Mouse (Mus musculus) liver, embryonic 14.5 days (tissue): ENCODE data around the gene Grin2d. TPM values are rescaled to one million over a fixed set of nuclear protein-coding genes. Genes with fewer than 3 reads are reported as not detected.

ENCODE experiments used
- ATAC-seq: fragments of 200-750 bp; cut with Nextera tagmentation; 2 replicates; pipeline ENCODE4 v1.8.0; 2017; ENCODE audit warnings: moderate number of reproducible peaks, mild to moderate bottlenecking, moderate library complexity; ENCODE audit not compliant: insufficient read depth
- DNase-seq, 3 experiments: peaks; one replicate each; pipeline ENCODE4 v3.0.0-alpha.2; 2012 to 2013; ENCODE audit warnings: low read depth in 3 of 3, low spot score in 3 of 3
- H3K27ac ChIP-seq: fragments of 300-500 bp; sonication (generic); 2 replicates; pipeline ENCODE4 v1.5.1; 2014; ENCODE audit warnings: moderate library complexity, mild to moderate bottlenecking, control low read depth, inconsistent platforms
- H3K27me3 ChIP-seq: fragments of 300-500 bp; sonication (generic); 2 replicates; pipeline ENCODE4 v1.6.1; 2014; ENCODE audit warnings: mild to moderate bottlenecking, low read length, moderate library complexity; ENCODE audit not compliant: control insufficient read depth, insufficient read depth
- H3K36me3 ChIP-seq: fragments of 300-500 bp; sonication (generic); replicated peaks from 2 replicates; pipeline ENCODE4 v1.6.1; 2014; ENCODE audit warnings: low read depth; ENCODE audit not compliant: control insufficient read depth, insufficient read depth
- H3K4me1 ChIP-seq, 2 experiments: fragments of 200-500 bp in 1 of 2; fragments of 300-500 bp in 1 of 2; sonication (generic) in 1 of 2; replicated peaks; 2 replicates each; pipeline ENCODE4 v1.6.1; 2012 to 2014; ENCODE audit warnings: antibody characterized with exemption in 1 of 2, inconsistent platforms in 1 of 2, low read length in 1 of 2; ENCODE audit not compliant: control insufficient read depth in 2 of 2, insufficient read depth in 2 of 2
- H3K4me2 ChIP-seq: fragments of 300-500 bp; sonication (generic); 2 replicates; pipeline ENCODE4 v1.6.1; 2014; ENCODE audit warnings: low read depth, mild to moderate bottlenecking, control low read depth, moderate library complexity
- H3K4me3 ChIP-seq, 2 experiments: fragments of 200-500 bp in 1 of 2; fragments of 300-500 bp in 1 of 2; sonication (generic) in 1 of 2; 2 replicates each; pipeline ENCODE4 v1.5.1; 2012 to 2014; ENCODE audit warnings: low read depth in 2 of 2, low read length in 2 of 2, mild to moderate bottlenecking in 2 of 2, control low read depth in 1 of 2, inconsistent platforms in 1 of 2, moderate library complexity in 1 of 2; ENCODE audit not compliant: insufficient read depth in 1 of 2
- H3K9ac ChIP-seq: fragments of 300-500 bp; sonication (generic); replicated peaks from 2 replicates; pipeline ENCODE4 v1.6.1; 2014; ENCODE audit warnings: mild to moderate bottlenecking, control low read depth, moderate library complexity
- H3K9me3 ChIP-seq: fragments of 300-500 bp; sonication (generic); 2 replicates; pipeline ENCODE4 v1.6.1; 2016; ENCODE audit warnings: low read length, mixed read lengths; ENCODE audit not compliant: control insufficient read depth
- CTCF ChIP-seq: IDR thresholded peaks from 2 replicates; pipeline ENCODE4 v1.5.1; 2016; ENCODE audit warnings: antibody characterized with exemption, low read depth, control low read depth
- EP300 ChIP-seq: IDR thresholded peaks from 2 replicates; pipeline ENCODE4 v1.6.1; 2016; ENCODE audit warnings: antibody characterized with exemption, low read depth
- WGBS: fragments of 180-500 bp; shearing (Covaris S2); extraction: QIAGEN DNeasy Blood & Tissue Kit; methylation state at CpG from one replicate; pipeline ENCODE4 v1.1.7; 2014; ENCODE audit not compliant: insufficient replicate concordance; 5-methylcytosine and 5-hydroxymethylcytosine counted together
- polyA plus RNA-seq, 2 experiments: library from polyadenylated mRNA; depleted of rRNA in 1 of 2; stranded (reverse) in 1 of 2; unstranded in 1 of 2; fragments of >200 nt; fragmentation: Nextera tagmentation in 1 of 2; extraction: Ambion mirVana in 1 of 2; gene quantifications; 2 replicates each; pipeline versions ENCODE4 v1.2.1 to v1.2.3; 2012 to 2014

Gene Grin2d
- polyA plus RNA-seq, 2 experiments = 0.01 to 0.11 TPM

DNA sequence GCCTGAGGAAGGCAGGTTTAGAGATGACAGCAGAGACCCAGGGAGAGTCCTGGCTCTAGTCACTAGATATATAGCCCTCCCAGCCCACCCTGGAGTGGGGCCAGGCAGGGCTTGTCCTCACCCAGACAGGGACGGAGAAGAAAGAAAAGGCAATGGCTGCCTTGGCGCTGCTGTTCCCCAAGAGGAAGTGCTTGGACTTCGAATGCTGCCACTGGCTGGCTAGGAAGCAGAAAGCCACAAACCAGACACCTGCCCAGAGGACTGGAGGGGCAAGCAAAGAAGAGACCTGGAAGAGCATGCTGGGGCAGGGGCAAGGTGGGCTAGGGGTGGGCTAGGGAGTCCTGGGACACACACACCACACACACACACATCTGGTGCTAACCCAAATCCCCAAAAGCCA, 9.1 kb upstream of the Grin2d start:
- 20% methylated on average over 3 of the region's 3 CpGs for WGBS
- TF ChIP-seq EP300 (no peak), CTCF (no peak)
- Histone ChIP-seq H3K27me3 (no peaks in the 10 kb centered on the region), H3K4me3 (no peak overlapping the region), H3K4me1 (no peaks in the 10 kb centered on the region), H3K9me3 (no peaks in the 10 kb centered on the region), H3K36me3 (peaks cover 21% of the 10 kb centered on the region), H3K4me2 (no peak overlapping the region), H3K9ac (no peak overlapping the region), H3K27ac (no peak overlapping the region)
- DNase-seq (no peak), ATAC-seq (no peak)

DNA sequence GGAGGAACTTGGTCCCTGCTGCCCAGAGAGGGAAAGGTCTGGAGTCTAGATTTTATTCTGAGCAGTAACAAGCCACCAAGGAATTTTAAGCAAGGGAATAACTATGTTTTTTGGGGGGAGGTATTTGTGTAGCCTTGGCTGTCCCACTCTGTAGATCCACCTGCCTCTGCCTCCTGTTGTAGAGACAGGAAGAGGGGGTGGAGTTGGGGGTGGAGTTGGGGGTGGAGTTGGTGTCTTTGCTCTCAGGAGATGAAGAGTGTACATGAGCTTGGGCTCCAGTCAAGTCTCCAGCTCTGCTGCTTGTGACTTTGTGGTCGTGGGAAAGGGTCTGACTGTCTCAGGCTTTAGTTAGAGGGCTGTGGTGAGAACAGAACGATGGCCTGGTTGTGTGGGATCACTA, 2.8 kb upstream of the Grin2d start:
- TF ChIP-seq CTCF (no peak), EP300 (no peak)
- Histone ChIP-seq H3K9ac (no peak overlapping the region), H3K9me3 (no peaks in the 10 kb centered on the region), H3K27me3 (no peaks in the 10 kb centered on the region), H3K4me1 (no peaks in the 10 kb centered on the region), H3K36me3 (peaks cover 61% of the 10 kb centered on the region), H3K27ac (no peak overlapping the region), H3K4me2 (no peak overlapping the region), H3K4me3 (no peak overlapping the region)
- ATAC-seq = no peak
- WGBS = 70% methylated on average over 2 of the region's 2 CpGs
- no peak for DNase-seq

DNA sequence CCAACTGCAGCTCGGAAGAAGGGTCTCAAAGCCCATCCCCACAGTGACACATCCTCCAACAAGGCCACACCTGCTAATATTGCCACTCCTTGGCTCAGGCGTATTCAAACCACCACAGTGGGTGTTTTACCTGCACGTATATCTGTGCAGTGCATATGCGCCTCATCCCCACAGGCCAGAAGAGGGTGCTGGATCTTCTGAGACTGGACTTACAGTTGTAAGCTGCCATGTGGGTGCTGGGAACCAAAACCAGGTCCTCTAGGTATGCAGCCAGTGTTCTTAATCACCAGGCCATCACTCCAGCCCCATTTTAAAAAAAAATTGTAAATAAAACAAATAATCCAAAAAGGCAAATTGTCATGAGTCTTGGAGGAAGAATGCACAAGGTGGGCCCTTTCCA, 2.4 kb upstream of the Grin2d start:
- DNase-seq = no peak
- Histone ChIP-seq H3K36me3 (peaks cover 64% of the 10 kb centered on the region), H3K4me1 (no peaks in the 10 kb centered on the region), H3K27me3 (no peaks in the 10 kb centered on the region), H3K27ac (no peak overlapping the region), H3K9me3 (no peaks in the 10 kb centered on the region), H3K9ac (no peak overlapping the region), H3K4me3 (no peak overlapping the region), H3K4me2 (no peak overlapping the region)
- TF ChIP-seq CTCF (no peak), EP300 (no peak)
- WGBS = 77% methylated on average over 4 of the region's 4 CpGs
- ATAC-seq = no peak

GRCm38 (mm10) chr7:45876895-45877294, 1.3 kb downstream of the Grin2d start:
- DNase-seq = no peak
- Histone ChIP-seq H3K4me2 (no peak overlapping the region), H3K27ac (no peak overlapping the region), H3K9ac (no peak overlapping the region), H3K9me3 (no peaks in the 10 kb centered on the region), H3K4me3 (no peak overlapping the region), H3K36me3 (peaks cover 51% of the 10 kb centered on the region), H3K4me1 (peaks cover 0 to 8% of the 10 kb centered on the region in 2 experiments; a peak in 2 of 4 replicates), H3K27me3 (peaks cover 3% of the 10 kb centered on the region)
- ATAC-seq = no peak
- TF ChIP-seq EP300 (no peak), CTCF (no peak)
- WGBS = 86% methylated on average over 7 of the region's 7 CpGs

DNA sequence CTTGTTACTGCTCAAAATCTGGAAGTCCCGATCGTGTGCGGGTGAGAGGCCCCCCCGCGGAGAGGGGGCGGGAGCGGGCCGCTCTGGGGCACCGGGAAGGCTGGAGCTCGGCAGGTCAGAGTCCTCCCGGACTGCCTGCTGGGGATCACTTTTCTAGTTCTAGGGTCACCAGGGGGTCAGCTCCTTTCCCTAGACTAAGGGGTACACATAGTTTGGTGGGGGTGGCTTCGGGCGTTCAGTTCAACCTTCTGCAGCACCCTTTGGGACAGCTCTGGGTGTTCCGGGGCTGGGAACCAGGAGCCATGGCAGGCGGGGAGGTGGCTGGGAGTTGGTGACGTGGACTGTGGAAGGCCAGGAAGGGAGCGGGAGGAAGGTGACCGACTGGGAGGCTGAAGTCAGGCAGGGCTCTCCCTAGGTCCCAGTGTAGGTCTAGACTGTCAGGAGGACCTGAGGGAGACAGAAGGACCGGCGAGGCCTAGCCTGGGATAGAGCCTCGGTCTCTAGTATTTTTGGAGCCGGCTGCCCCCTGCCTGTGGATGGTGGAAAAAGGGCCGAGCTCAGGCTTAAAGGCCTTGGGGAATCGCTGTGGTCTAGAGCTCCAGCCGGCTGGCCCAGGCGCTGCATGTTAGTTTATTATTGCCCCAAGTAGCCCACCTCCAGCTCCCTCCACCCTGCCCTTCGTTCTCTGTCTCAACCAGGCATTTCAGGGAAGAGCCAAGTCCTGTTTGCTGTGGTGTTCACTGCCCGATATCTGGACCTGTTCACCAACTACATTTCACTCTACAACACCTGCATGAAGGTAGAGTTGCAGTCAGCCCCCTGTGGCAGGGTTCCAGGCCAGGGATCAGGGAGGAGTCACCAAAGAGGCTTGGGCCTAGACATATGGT, 4.9 kb downstream of the Grin2d start:
- peaks cover 39% of the 10 kb centered on the region for H3K27me3 ChIP-seq
- H3K4me1 ChIP-seq = peaks cover 0 to 8% of the 10 kb centered on the region in 2 experiments; a peak in 2 of 4 replicates
- peak; percentile 73 for ATAC-seq
- peak in 2 of 3 experiments; percentile 35 to 44 for DNase-seq
- peak overlapping the region; percentile 97 for H3K9ac ChIP-seq
- TF ChIP-seq EP300 (no peak), CTCF (peak; percentile 55)
- 2% methylated on average over 28 of the region's 28 CpGs for WGBS
- peaks cover 30% of the 10 kb centered on the region for H3K36me3 ChIP-seq
- peak overlapping the region; percentile 78 to 94 for H3K4me3 ChIP-seq
- H3K4me2 ChIP-seq = peak overlapping the region; percentile 98
- H3K27ac ChIP-seq = peak overlapping the region; percentile 80
- H3K9me3 ChIP-seq = no peaks in the 10 kb centered on the region
